Mouse (Mus musculus) v-Abl transformed pro-B cells (cell line): ENCODE results near the gene Ddx28.

Experiments used
- in situ Hi-C, 2 experiments: fragments of 400-800 bp; cut with MboI; formaldehyde crosslinking; loops; one replicate each; pipeline ENCODE4 v1.15.1; 2025; ENCODE audit not compliant: unreplicated experiment in 2 of 2

Ddx28 gene

DNA sequence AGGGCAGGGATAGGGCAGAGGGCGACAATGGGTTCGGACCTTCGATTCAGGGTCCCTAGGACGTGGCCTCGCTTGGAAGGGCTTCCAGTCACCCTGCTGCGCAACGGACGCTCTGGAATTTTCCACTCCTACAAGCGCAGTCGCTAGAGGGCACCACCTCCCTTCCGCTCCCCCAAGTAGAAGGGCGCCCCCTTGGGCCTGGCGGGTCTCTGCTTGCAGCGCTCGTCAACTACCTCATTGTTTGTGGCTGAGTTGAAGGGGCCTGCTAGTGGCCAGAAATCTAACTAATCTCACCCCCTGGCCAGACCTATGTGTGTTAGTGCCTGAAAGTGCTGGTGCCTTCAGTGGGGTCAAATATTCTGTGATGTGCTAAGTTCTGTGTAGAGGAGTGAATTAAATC is 32.4 kb downstream of the Ddx28 start, which contains the start of gene Dpep3:
Gene Dpep3, minus strand, starts transcription at position 105 of the 400 bp plus-strand sequence.
- in situ Hi-C loops, result loop anchor here (5.0 to 25.0 kb wide), 2 partner anchors 37 to 433 kb away; partner anchors contain the start of genes Lcat (in 1 of the 2) and Zfp90 (in 1 of the 2)

DNA sequence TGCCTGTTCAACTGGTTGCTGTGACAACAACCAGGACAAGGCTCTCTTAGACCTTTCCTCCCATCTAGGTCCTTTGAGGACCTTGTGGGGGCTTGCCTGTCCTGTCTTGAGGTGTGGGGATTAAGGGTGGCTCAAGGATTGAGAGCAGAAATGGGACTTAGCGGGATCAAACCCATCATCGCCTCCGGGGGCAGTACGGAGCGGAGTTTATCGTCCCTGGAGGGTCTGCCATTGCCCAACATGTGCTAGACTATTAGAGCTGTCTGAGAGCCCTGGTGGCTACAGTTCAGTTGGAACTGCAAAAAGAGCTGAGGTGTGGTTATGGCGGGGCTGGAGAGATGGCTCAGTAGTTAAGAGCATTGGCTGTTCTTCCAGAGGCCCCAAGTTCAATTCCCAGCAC is 36.3 kb downstream of the Ddx28 start:
- in situ Hi-C loops, result loop anchor here (5.0 to 25.0 kb wide), 2 partner anchors 33 to 437 kb away; partner anchors contain the start of genes Lcat (in 1 of the 2) and Zfp90 (in 1 of the 2)

DNA sequence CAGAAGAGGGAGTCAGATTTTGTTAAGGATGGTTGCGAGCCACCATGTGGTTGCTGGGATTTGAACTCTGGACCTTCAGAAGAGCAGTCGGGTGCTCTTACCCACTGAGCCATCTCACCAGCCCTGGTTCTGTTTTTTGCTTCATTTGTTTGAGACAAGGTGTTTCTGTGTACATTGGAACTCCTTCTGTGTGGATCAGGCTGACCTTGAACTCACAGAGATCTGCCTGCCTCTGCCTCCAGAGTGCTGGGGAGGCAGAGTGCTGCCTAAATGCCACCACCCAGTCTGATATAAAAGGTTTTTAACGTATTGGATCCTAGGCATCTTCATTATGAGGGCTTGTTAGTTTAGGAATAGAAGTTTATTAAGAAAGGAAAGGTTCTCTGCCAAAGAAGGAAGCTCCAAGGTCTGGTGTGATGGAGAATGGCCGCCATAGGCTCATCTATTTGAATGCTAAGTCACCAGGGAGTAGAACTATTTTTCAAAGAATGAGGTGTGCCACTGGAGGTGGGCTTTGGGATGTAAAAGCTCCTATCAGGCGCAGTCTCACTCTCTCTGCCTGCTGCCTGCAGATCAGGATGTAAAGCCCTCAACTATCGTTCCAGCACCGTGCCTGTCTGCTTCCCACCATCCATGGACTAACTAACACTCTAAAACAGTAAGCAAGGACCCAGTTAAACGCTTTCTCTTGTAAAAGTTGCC is 40.5 kb downstream of the Ddx28 start:
- in situ Hi-C loops, result loop anchor here (25.0 kb wide), 2 partner anchors 416 to 691 kb away; no protein-coding TSS in a partner anchor

DNA sequence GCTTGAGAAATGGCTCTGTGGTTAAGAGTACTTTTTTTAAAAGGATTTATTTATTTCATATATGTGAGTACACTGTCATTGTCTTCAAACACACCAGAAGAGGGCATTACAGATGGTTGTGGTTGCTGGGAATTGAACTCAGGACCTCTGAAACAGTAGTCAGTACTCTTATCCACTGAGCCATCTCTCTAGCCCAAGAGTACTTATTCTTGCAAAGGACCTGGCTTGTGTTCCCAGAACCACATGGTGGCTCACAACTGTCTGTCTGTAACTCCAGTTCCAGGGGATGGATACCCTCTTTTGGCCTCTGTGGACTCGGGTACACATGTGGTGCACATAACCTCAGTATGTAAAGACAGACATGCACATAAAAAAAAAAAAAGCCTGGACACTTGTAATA is 42.3 kb downstream of the Ddx28 start:
- in situ Hi-C loops, result loop anchor here (25.0 kb wide), 2 partner anchors 418 to 693 kb away; no protein-coding TSS in a partner anchor

DNA sequence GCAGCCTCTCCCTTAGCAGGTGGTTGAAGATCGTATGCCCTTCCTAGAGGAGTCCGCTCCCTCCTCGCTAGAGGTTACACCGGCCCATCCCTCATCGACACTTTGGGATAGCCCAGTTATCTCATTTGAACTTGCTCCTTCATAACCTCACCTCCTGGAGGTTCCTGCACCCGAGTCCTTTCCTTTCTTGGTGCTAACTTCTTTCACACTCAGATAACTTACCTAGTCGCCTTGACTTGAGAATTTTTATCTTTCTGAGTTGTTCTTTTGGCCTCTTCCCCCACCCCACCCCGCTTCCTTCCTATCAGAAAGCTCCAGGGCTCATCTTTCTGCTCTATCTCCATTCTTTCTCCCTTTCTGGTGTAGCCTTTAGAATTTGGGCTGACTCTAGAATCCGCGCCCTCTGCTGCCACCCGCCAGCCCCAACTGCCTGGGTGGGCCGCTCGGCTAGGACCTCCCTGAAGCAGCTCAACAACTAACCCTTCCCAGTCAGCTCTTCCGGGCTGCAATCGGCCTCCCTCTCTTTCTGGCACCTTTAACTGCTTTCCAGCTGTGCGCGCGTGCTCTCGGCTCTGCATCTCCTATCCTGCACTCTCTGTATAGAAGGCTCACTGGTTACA is 44.9 kb downstream of the Ddx28 start:
- in situ Hi-C loops, result loop anchor here (25.0 kb wide), 2 partner anchors 420 to 695 kb away; no protein-coding TSS in a partner anchor

DNA sequence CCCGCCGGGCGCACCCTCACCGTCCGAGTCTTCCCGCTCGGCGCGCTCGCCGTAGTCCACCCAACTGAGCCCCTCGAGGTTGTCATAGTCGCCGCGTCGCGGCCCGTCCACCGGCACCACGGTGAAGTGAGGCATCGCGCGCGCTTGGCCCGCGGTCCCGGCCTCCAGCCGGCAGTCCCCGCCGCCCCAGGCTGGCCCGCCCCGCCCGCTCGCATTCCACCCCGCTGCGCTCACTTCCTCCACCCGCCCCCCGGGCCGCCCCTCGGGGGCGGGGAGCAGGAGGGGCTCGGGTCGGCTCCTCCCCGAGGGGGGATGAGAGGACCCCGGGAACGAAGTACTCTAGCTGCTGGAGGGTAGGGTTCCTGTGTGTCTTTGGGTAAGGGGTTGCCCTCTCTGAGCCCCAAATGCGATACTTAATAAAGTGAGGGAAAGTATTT is 45.8 kb downstream of the Ddx28 start, which contains the start of gene Slc12a4:
Gene Slc12a4, minus strand, starts transcription at position 193 of the 437 bp plus-strand sequence.
- in situ Hi-C loops, result loop anchor here (25.0 kb wide), 2 partner anchors 421 to 696 kb away; no protein-coding TSS in a partner anchor

DNA sequence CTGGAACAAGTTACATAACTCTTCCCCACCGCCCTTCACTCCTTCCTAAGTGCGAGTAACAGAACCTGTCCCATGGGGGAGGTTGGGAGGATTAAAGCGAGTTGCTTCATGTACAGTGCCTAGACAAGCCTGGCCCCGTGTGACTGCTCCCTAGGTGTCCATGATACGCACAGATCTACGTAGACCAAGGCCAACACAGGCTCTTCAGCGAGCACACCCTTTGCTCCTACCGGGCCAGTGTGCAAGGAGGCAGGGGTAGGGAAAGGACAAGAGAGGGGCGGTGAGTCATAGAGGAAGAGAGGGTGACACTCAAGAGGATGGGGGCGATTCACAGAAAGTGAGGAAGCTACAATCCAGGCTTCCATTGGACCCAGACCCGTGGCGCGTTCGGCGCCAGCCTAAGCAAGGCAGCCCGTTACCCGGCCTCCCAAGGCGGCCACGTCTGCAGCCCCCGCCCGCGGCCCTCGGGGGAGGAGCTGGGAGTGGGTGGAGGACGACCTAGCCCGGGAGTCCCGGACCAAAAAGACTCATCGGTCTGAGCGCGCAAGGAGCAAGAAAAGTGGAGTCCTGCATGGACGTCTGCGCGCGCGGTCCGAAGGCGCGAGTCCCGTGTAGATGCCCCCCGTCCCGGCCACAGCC is 46.3 kb downstream of the Ddx28 start:
- in situ Hi-C loops, result loop anchor here (25.0 kb wide), 2 partner anchors 422 to 697 kb away; no protein-coding TSS in a partner anchor

DNA sequence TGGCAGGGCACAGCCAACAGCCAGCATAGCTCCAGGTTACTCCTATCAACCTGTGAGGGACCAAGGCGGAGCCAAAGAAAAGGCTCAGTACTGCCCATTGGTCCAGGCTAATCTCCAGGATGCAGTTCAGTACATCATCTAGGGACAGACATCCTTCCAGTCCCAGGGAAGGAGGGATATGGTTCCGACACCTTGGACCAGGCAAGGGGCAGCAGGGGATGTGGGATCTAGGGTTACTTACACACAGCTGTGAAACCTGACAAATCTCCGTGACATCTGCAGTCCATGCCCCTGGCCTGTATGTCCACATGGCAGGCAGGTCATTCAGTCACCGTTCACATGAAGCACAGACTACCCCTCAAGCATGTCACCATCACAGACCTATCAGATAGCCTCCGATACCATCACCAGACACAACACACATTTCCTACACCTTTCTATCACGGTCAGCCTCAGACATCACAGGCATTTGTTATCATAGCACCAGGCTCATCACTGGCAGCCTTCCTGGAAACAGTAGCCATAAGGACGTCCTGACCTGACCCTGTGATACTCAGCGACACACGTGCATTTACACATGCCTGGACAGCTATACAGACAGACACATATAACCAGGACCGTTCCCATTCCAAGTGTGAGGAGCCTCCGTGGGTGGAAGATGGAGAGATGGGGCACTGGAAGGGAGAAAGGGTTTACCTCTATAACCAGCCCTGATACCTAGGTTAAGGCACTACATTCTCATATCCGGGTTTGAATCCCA is 47.0 kb downstream of the Ddx28 start:
- in situ Hi-C loops, result loop anchor here (25.0 kb wide), 2 partner anchors 423 to 698 kb away; no protein-coding TSS in a partner anchor

DNA sequence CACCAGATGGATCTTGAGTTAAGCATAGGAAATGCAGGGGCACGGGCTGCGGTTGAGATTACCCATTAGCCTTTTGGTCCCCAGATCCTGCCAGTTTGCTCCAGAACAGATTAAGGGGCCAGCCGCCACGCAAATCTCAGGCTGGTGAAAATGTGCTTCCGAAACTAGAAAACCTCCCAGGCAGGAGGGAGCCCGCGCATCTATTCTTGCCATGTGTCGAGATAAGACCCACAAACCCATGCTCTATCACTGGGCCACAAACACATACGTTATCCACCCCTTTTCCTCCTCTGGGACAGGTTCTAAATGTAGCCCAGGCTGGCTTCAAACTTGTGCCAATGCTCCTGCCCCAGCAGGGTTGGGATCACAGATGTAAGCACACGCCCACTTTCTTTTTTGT is 50.1 kb downstream of the Ddx28 start:
- in situ Hi-C loops, result loop anchor here (25.0 kb wide), 2 partner anchors 426 to 701 kb away; no protein-coding TSS in a partner anchor

DNA sequence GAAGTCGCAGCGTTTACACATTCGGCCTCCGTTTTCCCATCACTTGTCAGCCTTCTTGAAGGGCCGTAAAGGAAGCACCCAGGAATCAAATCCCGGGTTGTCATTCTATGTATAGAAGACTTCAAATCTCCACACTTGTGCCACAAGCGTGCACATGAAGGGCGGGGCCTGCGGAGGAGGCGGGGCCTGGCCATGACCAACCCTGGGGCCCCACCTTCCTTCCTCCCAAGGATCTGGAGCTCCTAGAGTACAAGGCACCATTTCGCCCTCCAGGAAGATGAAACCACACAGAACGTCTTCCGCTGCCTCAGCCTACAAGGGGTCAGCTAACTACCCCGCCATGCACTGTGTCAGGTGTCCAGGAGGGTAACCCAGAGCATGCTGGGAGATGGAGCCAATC is 50.6 kb downstream of the Ddx28 start:
- in situ Hi-C loops, result loop anchor here (25.0 kb wide), 2 partner anchors 426 to 701 kb away; no protein-coding TSS in a partner anchor
